Mouse (Mus musculus) layer of hippocampus, adult 11-12 months (tissue): ENCODE data around the gene Angptl8.
"Not testable (repeated sequence)": the region's sequence is repeated elsewhere in the genome, so short reads cannot be mapped to it uniquely, and the experiment has no call there.

Experiments used
- DNase-seq: peaks from one replicate; pipeline ENCODE4 v3.0.0; 2022; ENCODE audit warnings: low spot score

The Angptl8 gene

DNA sequence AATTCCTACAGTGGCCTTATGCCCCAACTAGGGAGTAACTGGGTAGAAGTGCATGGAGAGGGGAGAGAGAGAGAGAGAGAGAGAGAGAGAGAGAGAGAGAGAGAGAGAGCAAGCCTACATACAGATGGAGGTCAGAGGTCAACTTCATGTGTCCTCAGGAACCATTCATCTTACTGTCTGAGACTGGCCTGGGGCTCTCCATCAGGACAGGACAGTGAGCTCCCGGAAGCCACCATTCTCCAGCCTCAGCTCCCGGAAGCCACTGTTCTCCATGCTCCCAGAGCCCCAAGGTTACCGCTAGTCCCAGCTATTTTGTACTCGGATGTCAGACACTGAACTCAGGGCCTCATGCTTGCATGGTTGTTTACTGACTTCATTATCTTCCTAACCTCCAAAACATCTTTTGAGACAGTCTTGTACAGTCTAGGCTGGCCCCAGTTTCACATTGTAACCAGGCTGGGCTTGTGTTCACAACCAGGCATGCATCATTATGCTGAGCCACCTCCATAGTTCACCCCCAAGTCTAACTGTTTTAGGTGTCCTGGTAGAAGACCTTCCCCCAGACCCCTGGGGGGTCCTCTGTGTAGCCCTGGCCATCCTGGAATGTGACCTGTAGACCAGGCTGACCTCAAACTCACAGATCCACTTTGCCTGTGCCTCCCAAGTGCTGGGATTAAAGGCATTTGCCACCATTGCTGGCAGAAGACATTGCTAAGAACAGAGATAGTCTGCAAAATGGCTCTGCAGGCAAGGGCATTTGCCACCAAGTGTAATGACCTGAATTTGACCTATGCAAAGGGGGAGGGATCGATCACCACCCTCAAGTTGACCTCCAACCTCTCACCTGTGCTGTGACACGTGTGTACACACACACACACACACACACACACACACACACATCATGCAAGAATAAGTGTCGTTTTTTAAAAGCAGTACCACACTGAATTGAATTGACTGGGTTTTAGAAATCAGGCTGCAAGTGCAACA is 14.7 kb downstream of the Angptl8 start:
- DNase-seq, result no peak

DNA sequence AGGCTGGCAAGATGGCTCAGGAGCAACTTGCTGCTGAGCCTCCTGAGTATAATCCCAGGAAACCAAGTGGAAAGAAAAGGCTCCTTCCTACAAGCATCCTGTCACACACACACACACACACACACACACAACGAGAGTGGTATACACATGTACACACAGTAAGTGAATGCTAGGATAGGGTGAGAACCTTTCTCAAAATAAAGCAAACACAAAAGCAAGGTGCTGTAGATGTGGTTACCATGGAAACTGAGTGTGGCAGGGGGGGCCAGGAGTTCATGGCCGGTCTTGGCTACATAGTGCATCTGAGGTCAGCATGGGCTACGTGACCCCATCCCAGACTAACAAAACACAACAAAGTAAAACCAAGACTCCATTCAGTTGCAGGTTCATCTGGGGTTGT is 15.8 kb downstream of the Angptl8 start:
- no peak for DNase-seq

DNA sequence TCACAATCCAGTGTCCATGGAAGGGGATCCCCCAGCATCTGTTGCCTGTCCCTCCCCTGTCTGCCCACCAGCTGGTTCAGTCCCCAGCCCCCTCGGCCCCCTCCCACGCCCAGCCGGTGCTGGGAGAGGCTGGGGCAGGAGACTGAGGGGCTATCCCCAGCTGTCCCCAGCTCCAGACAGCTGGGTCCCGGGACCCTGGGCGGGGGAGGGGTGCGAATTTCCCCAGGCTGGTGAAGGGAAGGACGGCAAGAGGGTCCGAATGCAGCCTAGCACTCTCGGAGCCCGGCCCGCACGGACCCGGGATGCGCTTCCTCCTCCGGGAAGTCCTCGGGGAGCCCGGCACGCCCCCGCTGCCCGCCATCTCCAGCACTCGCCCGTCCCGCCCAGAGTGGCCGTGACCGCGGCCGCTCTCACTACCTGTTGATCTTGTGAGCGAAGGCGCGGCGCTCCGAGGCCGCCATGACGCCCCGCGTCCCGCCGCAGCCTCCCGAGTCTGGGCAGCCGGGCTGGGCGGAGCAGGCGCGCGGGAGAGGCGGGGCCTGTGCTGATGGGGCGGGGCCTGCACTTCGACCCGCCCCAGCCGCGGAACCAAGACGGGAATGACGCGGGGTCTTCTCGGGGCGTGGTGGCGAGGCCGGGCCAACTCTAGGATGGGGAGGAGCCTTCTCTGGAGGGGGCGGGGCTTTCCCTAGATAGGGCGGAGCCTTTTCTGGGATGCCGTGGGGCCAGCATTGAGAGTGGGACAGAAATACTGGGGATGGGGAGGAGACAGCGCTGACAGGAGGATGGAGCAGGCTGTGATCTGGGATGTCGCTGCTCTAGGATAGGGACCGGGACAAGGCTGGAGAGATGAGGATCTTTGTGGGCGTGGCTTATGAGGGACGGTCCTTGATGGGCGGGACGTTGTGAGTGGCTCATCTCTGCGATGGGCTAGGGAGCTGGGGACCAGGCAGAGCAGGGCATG is 17.1 kb downstream of the Angptl8 start, which contains the start of gene Dock6:
Dock6 (minus strand) TSS at position 508 of the 964 bp plus-strand sequence.
- DNase-seq, result peak; percentile 84

DNA sequence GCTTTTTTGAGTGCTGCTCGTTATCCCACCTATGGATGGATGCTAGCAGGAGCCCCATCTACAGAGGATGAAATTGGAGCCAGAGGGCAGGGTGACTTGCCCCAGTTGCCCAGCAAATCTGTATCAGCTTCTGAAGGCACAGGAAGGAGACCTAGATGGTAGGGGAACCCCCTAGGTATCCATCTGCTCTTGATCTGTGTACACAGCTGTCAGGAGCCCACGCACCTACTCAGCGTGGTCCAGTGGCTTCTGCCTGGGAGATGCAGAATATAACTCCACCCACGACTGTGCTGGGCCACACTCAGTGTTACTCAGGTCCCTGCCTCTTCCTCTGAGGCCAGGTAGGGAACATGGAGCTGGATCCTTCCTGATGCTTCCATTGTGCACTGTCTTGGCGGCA is 18.7 kb downstream of the Angptl8 start:
- DNase-seq, result no peak

DNA sequence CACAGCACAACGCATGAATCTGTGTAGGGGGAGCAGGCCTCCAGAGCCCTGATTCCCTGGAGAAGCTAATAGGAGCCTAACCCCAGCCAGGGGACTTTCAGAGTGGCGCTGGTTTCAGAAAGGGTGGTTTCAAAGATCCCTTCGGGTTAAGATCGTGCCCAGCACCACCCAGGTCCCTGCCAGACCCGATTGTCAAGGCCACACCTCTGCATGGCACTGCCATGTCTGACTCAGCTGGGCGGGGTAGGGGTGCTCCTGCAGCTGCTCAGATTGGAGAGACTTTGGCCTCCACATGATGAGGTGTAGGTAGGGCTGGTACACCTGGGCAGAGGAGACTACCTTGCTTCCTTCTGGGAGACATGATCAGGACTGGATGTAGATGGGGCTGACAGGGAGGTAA is 19.6 kb downstream of the Angptl8 start:
- no peak for DNase-seq

DNA sequence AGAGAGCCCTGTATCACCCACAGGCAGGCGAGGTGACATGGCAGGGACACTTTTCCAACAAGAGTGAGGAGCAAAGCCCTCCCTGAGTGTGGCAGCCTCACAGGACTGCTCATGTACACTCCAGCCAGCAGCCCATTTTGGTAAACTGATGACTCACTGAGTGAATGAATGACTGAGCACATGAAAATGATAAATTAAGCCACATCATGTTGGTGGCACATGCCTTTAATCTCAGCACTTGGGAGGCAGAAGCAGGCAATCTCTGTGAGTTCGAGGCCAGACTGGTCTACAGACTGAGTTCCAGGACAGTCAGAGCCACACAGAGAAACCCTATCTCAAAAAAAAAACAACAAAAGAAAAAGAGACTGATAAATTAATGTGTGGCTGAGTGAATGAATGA is 22.2 kb downstream of the Angptl8 start:
- no peak for DNase-seq

DNA sequence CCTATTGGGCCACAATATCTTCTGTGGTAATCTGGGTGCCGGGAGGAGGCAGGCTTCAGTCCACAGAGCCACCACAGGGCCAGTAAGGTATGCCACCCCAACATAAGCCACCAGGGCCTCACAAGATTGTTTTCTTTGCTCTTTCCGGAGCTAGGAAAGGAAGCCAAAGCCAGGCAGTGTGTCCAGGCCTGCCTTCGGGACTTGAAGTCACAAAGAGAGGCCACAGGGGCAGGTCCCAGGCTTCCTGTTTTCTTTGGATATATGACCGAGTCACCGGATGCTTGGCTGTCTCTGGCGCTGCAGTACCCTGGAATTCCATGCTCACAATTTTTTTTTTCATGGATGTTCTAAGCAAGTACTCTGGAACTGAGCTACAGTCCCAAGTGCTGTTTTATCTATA is 22.8 kb downstream of the Angptl8 start:
- DNase-seq, result no peak

DNA sequence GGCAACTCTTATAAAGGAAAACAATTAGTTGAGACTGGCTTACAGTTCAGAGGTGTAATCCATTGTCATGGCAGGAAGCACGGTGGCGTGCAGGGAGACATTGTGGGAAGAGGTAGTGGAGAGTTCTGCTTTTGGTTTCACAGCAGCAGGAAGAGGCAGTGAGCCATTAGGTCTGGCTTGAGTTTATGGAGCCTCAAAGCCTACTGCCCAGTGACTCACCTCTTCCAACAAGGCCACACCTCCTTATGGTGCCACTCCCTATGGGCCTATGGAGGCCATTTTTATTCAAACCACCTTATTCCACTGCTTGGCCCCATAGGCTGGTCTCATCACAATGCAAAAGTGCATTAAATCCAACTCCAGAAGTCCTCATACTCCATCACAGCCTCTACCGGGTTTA is 24.3 kb downstream of the Angptl8 start:
- DNase-seq, result no peak

DNA sequence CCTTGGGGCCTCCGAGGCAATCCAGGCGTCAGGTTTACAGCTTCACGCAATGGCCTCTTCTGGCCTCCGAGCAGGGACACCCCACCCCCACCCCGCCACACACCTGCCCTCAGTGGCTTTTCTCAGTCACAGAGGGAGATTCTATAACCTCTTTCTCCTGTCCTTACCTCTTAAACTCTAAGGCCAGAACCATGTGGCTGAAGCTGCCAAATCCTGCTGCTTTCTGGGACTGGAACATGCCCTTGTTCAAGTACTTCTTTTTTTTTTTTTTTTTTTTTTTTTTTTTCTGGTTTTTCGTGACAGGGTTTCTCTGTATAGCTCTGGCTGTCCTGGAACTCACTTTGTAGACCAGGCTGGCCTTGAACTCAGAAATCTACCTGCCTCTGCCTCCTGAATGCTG is 25.0 kb downstream of the Angptl8 start:
- not testable (repeated sequence) for DNase-seq

DNA sequence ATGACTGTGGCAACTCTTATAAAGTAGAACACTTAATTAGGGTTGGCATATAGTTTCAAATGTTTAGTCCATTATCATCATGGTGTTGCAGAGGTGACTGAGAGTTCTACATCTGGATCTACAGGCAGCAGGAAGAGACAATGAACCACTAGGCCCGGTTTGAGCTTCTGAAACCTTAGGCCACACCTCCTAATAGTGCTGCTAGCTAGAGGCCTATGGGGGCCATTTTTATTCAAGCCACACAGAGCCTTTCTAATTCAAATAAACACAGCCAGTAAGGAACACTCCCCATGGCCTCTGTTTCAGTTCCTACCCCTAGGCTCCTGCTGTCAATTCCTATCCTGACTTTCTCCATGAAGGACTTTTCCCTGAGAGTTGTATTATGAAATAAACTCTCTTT is 26.9 kb downstream of the Angptl8 start:
- DNase-seq, result no peak

DNA sequence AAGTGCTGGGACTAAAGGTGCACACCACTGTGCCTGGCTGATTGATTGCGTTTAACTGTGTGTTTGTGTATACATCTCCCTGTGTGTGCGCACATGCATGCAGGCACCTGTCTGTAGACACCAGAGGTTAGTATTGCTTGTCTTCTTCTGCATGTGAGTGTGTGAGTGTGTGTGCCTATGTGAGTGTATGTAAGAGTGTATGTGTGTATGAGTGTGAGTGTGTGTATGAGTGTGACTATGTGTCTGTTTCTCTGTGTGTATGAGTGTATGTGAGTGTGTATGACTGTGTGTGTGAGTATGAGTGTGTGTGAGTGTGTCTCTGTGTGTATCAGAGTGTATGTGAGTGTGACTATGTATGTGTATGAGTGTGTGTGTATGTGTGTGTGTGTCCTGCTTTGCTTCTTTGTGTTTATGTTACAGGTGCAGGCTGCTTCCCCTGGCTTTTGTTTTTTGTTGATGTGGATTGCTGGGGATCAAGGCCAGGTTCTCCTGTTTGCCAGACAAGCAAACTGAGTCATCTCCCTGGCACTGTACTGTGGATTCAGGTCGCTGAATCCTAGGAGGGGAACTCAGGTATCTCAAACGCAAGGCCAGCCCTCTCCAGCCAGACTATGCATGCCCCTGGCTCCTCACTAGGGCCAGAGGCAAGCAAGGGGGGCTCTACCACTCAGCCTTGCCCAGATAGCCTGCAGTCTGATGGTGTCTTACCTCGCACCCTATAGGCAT is 30.5 kb downstream of the Angptl8 start:
- no peak for DNase-seq

DNA sequence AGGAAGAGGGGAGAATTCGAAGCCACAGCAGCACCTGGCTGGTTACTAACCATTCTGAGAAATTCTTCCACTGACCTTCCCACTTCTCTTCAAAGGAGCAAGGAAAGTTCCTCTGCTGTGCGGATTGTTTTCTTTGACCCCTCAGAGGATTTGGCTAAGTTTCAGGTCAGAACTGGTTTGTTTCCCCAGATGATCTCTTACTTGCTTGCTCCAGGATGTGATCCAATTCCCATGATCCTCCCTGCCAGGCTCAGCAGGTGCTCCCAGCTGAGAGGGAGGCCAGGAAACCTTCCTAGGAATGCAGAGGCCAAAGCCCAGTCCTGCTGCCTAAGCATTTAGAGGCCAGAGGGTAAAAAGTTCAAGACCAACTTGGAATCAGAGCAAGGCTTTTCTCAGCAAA is 31.3 kb downstream of the Angptl8 start:
- DNase-seq, result no peak

DNA sequence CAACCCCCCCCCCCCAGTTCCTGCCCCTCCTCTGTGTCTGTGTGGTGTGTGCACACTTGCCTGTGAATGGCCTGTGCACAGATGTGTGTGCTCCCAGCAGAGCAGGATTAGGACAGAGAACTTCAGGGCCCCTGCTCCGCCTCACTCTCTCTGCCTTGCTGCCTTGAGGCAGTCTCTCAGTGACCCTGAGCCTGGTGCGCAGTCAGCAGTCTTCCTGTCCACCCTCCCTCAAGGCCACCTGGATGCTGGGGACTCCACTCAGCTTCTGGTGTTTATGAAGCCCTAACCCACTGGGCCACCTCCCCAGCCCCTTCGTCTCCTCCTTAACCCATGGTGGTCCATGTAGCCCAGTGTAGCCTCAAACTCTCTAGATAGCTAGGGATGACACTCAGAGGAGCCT is 32.4 kb downstream of the Angptl8 start:
- DNase-seq, result no peak

DNA sequence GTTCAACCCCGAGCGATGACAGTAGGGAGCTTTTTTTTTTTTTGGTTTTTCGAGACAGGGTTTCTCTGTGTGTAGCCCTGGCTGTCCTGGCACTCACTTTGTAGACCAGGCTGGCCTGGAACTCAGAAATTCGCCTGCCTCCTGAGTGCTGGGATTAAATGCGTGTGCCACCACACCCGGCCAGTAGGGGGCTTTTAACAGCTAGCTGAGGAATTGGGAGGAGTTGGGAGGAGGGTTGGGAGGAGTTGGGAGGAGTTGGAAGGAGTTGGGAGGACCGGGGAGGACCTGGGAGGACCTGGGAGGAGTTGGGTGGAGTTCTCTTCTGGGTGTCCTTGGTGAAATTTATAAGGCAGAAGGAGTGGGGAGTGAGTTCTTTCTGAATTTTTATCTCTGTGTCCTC is 34.0 kb downstream of the Angptl8 start:
- peak; percentile 38 for DNase-seq

DNA sequence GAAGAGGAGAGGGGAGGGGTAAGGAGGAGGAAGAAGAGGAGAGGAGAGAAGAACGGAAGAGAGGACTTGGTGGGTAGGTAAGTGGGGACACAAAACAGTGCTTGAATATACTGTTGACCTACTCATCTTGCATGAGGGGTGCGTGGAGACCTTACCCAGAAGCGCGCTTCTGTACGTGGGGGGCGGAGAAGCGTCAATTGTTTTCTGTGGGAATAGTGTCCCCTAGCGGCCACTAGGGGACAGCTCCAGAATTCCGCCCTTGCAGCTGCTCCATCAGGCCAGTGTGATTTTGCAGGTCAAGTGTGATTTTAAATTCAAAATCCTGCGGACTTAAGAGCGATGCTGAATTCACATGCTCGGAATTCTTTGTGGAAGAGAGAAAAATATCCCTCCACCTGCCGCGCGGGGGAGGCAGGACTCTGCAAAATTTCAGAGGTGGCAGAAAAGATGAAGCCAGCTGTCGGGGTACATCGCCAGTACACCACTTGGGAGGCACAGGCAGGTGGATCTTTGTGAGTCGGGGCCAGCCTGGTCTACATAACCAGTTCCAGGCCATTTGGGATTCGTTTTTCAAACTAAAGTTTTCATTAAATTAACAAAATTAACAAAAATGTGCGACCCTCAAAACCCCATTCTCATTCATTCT is 35.7 kb downstream of the Angptl8 start:
- peak; percentile 49 for DNase-seq

DNA sequence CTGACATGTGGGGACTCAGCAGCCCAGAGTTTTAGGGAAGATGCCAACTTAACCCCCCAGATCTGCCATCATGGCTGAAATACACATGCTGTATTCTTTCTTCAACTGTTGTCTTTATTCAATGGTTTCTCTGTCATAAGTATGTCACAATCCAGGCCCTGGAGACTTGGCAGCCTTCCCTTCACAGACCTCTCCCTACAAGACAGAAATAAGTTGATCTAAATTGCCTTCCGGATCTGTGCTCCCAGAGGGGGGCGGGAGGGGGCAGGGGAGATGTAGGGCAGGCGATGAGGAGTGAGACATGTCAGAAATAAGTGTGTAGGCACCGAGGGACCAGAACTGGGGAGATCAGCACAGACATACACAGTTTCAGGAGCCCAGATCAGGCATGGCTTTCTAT is 36.9 kb downstream of the Angptl8 start:
- DNase-seq, result no peak

DNA sequence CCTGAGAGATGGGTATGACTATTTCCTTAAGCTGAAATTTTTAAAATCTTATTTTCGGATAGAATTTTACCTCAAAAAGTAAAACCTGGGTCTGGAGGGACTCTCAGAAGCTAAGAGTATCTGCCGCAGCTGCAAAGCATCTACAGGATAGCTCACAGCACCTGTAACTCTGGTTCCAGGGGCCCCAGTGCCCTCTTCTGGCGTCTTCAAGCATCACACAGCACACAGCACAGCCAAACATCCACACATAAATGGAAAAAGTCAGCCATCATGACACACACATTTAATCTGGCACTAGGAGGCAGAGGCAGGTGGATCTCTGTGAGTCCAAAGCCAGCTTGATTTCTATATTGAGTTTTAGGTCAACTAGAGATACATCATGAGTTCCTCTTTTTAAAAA is 41.3 kb downstream of the Angptl8 start:
- no peak for DNase-seq
